Mouse (Mus musculus) forebrain, postnatal 0 days (tissue): ENCODE results near the gene Zfp692. TPM values are rescaled to one million over a fixed set of nuclear protein-coding genes. Genes with fewer than 3 reads are reported as not detected.
"Not testable (repeated sequence)": the region's sequence is repeated elsewhere in the genome, so short reads cannot be mapped to it uniquely, and the experiment has no call there.

Experiments used
- ATAC-seq: fragments of 200-750 bp; cut with Nextera tagmentation; 2 replicates; pipeline ENCODE4 v1.8.0; 2017; ENCODE audit warnings: mild to moderate bottlenecking, moderate library complexity
- DNase-seq: peaks from one replicate; pipeline ENCODE4 v3.0.0-alpha.2; 2015
- H3K27ac ChIP-seq: fragments of 300-500 bp; sonication (generic); 2 replicates; pipeline ENCODE4 v1.5.1; 2014; ENCODE audit warnings: low read depth, mild to moderate bottlenecking, antibody characterized with exemption, low read length, moderate library complexity, mixed read lengths
- H3K27me3 ChIP-seq: fragments of 300-500 bp; sonication (generic); 2 replicates; pipeline ENCODE4 v1.6.1; 2014; ENCODE audit warnings: mild to moderate bottlenecking, low read length, mixed read lengths; ENCODE audit not compliant: insufficient read depth
- H3K36me3 ChIP-seq: fragments of 300-500 bp; sonication (generic); 2 replicates; pipeline ENCODE4 v1.6.1; 2014; ENCODE audit warnings: mild to moderate bottlenecking, moderate library complexity; ENCODE audit not compliant: insufficient read depth
- H3K4me1 ChIP-seq: fragments of 300-500 bp; sonication (generic); 2 replicates; pipeline ENCODE4 v1.6.1; 2014; ENCODE audit warnings: antibody characterized with exemption; ENCODE audit not compliant: insufficient read depth
- H3K4me2 ChIP-seq: fragments of 300-500 bp; sonication (generic); 2 replicates; pipeline ENCODE4 v1.6.1; 2014; ENCODE audit warnings: low read depth, mild to moderate bottlenecking, moderate library complexity
- H3K4me3 ChIP-seq: fragments of 300-500 bp; sonication (generic); 2 replicates; pipeline ENCODE4 v1.5.1; 2014; ENCODE audit warnings: low read depth, low read length, mixed read lengths
- H3K9ac ChIP-seq: fragments of 300-500 bp; sonication (generic); 2 replicates; pipeline ENCODE4 v1.6.1; 2014; ENCODE audit warnings: mild to moderate bottlenecking
- H3K9me3 ChIP-seq: fragments of 300-500 bp; sonication (generic); 2 replicates; pipeline ENCODE4 v1.6.1; 2016; ENCODE audit warnings: low read length
- CTCF ChIP-seq: sonication (generic); IDR thresholded peaks from 2 replicates; pipeline ENCODE4 v1.5.1; 2016; ENCODE audit warnings: antibody characterized with exemption, control low read depth, low read depth
- WGBS: fragments of 180-500 bp; shearing (Covaris S2); extraction: QIAGEN DNeasy Blood & Tissue Kit; methylation state at CpG from one replicate; pipeline ENCODE4 v1.1.7; 2014; 5-methylcytosine and 5-hydroxymethylcytosine counted together
- polyA plus RNA-seq: library from polyadenylated mRNA; unstranded; fragments of >200 nt; fragmentation: Nextera tagmentation; extraction: Ambion mirVana; gene quantifications from 2 replicates; pipeline ENCODE4 v1.2.1, GENCODE M21; 2015
- total RNA-seq: library from RNA; depleted of rRNA; stranded (reverse); fragments of >200 nt; gene quantifications from 2 replicates; pipeline ENCODE4 v1.2.3, GENCODE M21; 2014

Gene Zfp692
- total and polyA plus RNA-seq, 2 experiments from 2014 or later, result 17.7 to 30.0 TPM

GRCm38 (mm10) chr11:58292791-58293190 is 14.1 kb upstream of the Zfp692 start:
- Histone ChIP-seq H3K27me3 (no peaks in the 10 kb centered on the region), H3K4me2 (no peak overlapping the region), H3K9ac (no peak overlapping the region), H3K27ac (no peak overlapping the region), H3K9me3 (no peaks in the 10 kb centered on the region), H3K4me1 (no peaks in the 10 kb centered on the region), H3K4me3 (no peak overlapping the region), H3K36me3 (no peaks in the 10 kb centered on the region)
- TF ChIP-seq CTCF, result no peak
- DNase-seq (no peak), ATAC-seq (no peak)
- WGBS, result 62% methylated on average over 4 of the region's 4 CpGs

GRCm38 (mm10) chr11:58297396-58297795 is 9.5 kb upstream of the Zfp692 start:
- Histone ChIP-seq H3K27me3 (no peaks in the 10 kb centered on the region), H3K4me1 (no peaks in the 10 kb centered on the region), H3K9ac (no peak overlapping the region), H3K4me2 (no peak overlapping the region), H3K27ac (no peak overlapping the region), H3K36me3 (no peaks in the 10 kb centered on the region), H3K4me3 (no peak overlapping the region), H3K9me3 (no peaks in the 10 kb centered on the region)
- WGBS, result 32% methylated on average over 6 of the region's 6 CpGs
- ATAC-seq (no peak), DNase-seq (no peak)
- TF ChIP-seq CTCF, result no peak

GRCm38 (mm10) chr11:58301057-58301456 is 5.8 kb upstream of the Zfp692 start:
- Histone ChIP-seq H3K9me3 (no peaks in the 10 kb centered on the region), H3K27me3 (no peaks in the 10 kb centered on the region), H3K4me2 (peak overlapping the region; percentile 59), H3K4me3 (peak overlapping the region; percentile 46), H3K27ac (peak overlapping the region; percentile 82), H3K4me1 (no peaks in the 10 kb centered on the region), H3K36me3 (no peaks in the 10 kb centered on the region), H3K9ac (peak overlapping the region; percentile 50; the same call in 1 of the 2 replicates)
- WGBS, result 7% methylated on average over 13 of the region's 13 CpGs
- TF ChIP-seq CTCF, result peak; percentile 83
- ATAC-seq (peak; percentile 36), DNase-seq (peak; percentile 91)

- 1% methylated on average over 36 of the region's 36 CpGs for WGBS
- Histone ChIP-seq H3K4me2 (peak overlapping the region; percentile 59), H3K9me3 (no peaks in the 10 kb centered on the region), H3K27ac (peak overlapping the region; percentile 82), H3K9ac (peak overlapping the region; percentile 50), H3K4me3 (peak overlapping the region; percentile 46), H3K27me3 (no peaks in the 10 kb centered on the region), H3K4me1 (peaks cover 1% of the 10 kb centered on the region; the same call in 1 of the 2 replicates), H3K36me3 (no peaks in the 10 kb centered on the region)
- peak; percentile 98 for DNase-seq
- TF ChIP-seq CTCF, result peak; percentile 86
- peak; percentile 93 for ATAC-seq
Measured at GRCm38 (mm10) chr11:58301837-58302754, 4.8 kb upstream of the Zfp692 start.

GRCm38 (mm10) chr11:58302774-58303445 is 4.0 kb upstream of the Zfp692 start:
- Histone ChIP-seq H3K4me3 (peak overlapping the region; percentile 46), H3K36me3 (no peaks in the 10 kb centered on the region), H3K9me3 (no peaks in the 10 kb centered on the region), H3K4me2 (peak overlapping the region; percentile 59), H3K4me1 (peaks cover 7% of the 10 kb centered on the region), H3K9ac (peak overlapping the region; percentile 50), H3K27me3 (no peaks in the 10 kb centered on the region), H3K27ac (peak overlapping the region; percentile 82)
- WGBS, result 2% methylated on average over 26 of the region's 26 CpGs
- no peak for DNase-seq
- ATAC-seq, result no peak
- TF ChIP-seq CTCF, result no peak

GRCm38 (mm10) chr11:58303594-58303993 is 3.3 kb upstream of the Zfp692 start:
- no peak for ATAC-seq
- no peaks in the 10 kb centered on the region for H3K36me3 ChIP-seq
- no peak overlapping the region for H3K27ac ChIP-seq
- H3K4me1 ChIP-seq, result peaks cover 7% of the 10 kb centered on the region
- no peaks in the 10 kb centered on the region for H3K27me3 ChIP-seq
- H3K4me3 ChIP-seq, result peak overlapping the region; percentile 14; the same call in 1 of the 2 replicates
- H3K4me2 ChIP-seq, result peak overlapping the region; percentile 59
- H3K9ac ChIP-seq, result no peak overlapping the region; the same call in 1 of the 2 replicates
- no peaks in the 10 kb centered on the region for H3K9me3 ChIP-seq
- TF ChIP-seq CTCF, result no peak
- DNase-seq, result no peak
- 15% methylated on average over 7 of the region's 7 CpGs for WGBS

GRCm38 (mm10) chr11:58305299-58305698 is 1.6 kb upstream of the Zfp692 start:
- not testable (repeated sequence) for H3K27me3 ChIP-seq, ATAC-seq, H3K4me3 ChIP-seq, H3K4me1 ChIP-seq, H3K27ac ChIP-seq, H3K9me3 ChIP-seq, H3K4me2 ChIP-seq, DNase-seq, H3K9ac ChIP-seq, H3K36me3 ChIP-seq
- 97% methylated on average over 8 of the region's 8 CpGs for WGBS
